Mouse (Mus musculus) lung, embryonic 14.5 days (tissue): ENCODE data around the gene Eef1akmt1. TPM values are rescaled to one million over a fixed set of nuclear protein-coding genes. Genes with fewer than 3 reads are reported as not detected.

ENCODE experiments used
- ATAC-seq: fragments of 200-750 bp; cut with Nextera tagmentation; 2 replicates; pipeline ENCODE4 v1.8.0; 2017; ENCODE audit warnings: mild to moderate bottlenecking, moderate TSS enrichment, moderate library complexity; ENCODE audit not compliant: insufficient read depth
- DNase-seq: peaks from one replicate; pipeline ENCODE4 v3.0.0-alpha.2; 2015
- H3K27ac ChIP-seq: fragments of 300-500 bp; sonication (generic); 2 replicates; pipeline ENCODE4 v1.5.1; 2014; ENCODE audit warnings: low read depth, mild to moderate bottlenecking, moderate library complexity
- H3K27me3 ChIP-seq: fragments of 300-500 bp; sonication (generic); 2 replicates; pipeline ENCODE4 v1.6.1; 2014; ENCODE audit warnings: low read length, control low read depth; ENCODE audit not compliant: insufficient read depth
- H3K36me3 ChIP-seq: fragments of 300-500 bp; sonication (generic); 2 replicates; pipeline ENCODE4 v1.6.1; 2014; ENCODE audit warnings: control low read depth; ENCODE audit not compliant: insufficient read depth
- H3K4me1 ChIP-seq: fragments of 300-500 bp; sonication (generic); 2 replicates; pipeline ENCODE4 v1.6.1; 2014; ENCODE audit warnings: antibody characterized with exemption, control low read depth; ENCODE audit not compliant: insufficient read depth
- H3K4me2 ChIP-seq: fragments of 300-500 bp; sonication (generic); 2 replicates; pipeline ENCODE4 v1.6.1; 2014; ENCODE audit warnings: mild to moderate bottlenecking
- H3K4me3 ChIP-seq: fragments of 300-500 bp; sonication (generic); 2 replicates; pipeline ENCODE4 v1.5.1; 2014; ENCODE audit warnings: low read depth, low read length
- H3K9ac ChIP-seq: fragments of 300-500 bp; sonication (generic); 2 replicates; pipeline ENCODE4 v1.6.1; 2014
- H3K9me3 ChIP-seq: fragments of 300-500 bp; sonication (generic); 2 replicates; pipeline ENCODE4 v1.6.1; 2016; ENCODE audit warnings: low read depth, low read length, control low read depth
- CTCF ChIP-seq: IDR thresholded peaks from 2 replicates; pipeline ENCODE4 v1.5.1; 2016; ENCODE audit warnings: antibody characterized with exemption, low read depth
- WGBS: fragments of 180-500 bp; shearing (Covaris S2); extraction: QIAGEN DNeasy Blood & Tissue Kit; methylation state at CpG from one replicate; pipeline ENCODE4 v1.1.7; 2014; 5-methylcytosine and 5-hydroxymethylcytosine counted together
- polyA plus RNA-seq: library from polyadenylated mRNA; unstranded; fragments of >200 nt; fragmentation: Nextera tagmentation; extraction: Ambion mirVana; gene quantifications from 2 replicates; pipeline ENCODE4 v1.2.1, GENCODE M21; 2014

The Eef1akmt1 gene
- polyA plus RNA-seq, 1 experiment from 2014 or later = 122 TPM

DNA sequence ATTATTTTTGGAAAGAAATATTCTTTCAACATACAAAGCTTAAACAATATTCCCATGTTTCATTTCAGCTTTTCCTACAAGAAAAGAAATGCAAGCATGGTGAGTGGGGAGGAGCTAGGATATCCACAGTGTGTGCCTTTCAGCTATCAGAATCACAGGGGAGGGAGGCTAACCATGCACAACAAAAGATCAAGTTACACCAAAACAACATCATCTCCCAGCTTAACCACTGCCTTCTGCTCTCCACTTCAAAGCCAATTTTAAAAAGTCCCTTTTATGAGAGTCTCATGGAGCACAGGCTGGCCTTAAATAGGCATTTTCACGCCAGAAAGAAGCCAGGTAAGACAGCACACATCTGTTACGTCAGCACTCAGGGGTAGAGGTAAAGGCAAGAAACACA, 39.6 kb upstream of the Eef1akmt1 start:
- TF ChIP-seq CTCF = no peak
- Histone ChIP-seq H3K9ac (no peak overlapping the region), H3K27ac (no peak overlapping the region), H3K4me2 (no peak overlapping the region), H3K36me3 (peaks cover 11% of the 10 kb centered on the region; the same call in 1 of the 2 replicates), H3K9me3 (no peaks in the 10 kb centered on the region), H3K27me3 (no peaks in the 10 kb centered on the region), H3K4me3 (no peak overlapping the region), H3K4me1 (peaks cover 14% of the 10 kb centered on the region)
- WGBS = 64% methylated on average over 2 of the region's 2 CpGs
- no peak for DNase-seq
- ATAC-seq = no peak

DNA sequence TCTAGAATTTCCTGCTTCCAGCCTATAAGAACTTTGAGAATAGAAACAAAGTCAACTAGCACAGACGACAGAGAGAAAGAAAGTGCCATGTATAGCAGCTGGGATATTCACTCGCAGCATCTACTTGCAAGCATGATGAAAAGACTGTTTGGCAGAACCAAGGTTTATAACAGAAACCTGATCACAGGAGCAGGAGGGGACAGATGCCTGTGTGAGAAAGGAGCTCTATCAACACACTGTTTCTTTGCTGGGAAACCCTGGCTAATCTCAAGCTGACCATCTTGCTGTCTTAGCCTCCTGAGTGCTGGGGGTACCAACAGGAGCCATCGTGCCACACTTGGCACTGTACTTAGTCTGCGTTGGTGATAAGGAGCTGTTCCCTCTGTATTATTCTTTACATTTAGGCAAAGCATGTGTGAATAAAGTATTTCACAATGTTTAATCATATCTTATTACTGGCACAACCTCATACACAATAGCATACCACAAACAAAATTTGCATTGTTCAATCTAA, 38.5 kb upstream of the Eef1akmt1 start:
- DNase-seq = peak; percentile 35
- Histone ChIP-seq H3K4me3 (no peak overlapping the region), H3K4me1 (peaks cover 11% of the 10 kb centered on the region), H3K9me3 (no peaks in the 10 kb centered on the region), H3K4me2 (no peak overlapping the region), H3K27me3 (no peaks in the 10 kb centered on the region), H3K9ac (no peak overlapping the region), H3K36me3 (peaks cover 11% of the 10 kb centered on the region; the same call in 1 of the 2 replicates), H3K27ac (peak overlapping the region; percentile 73; the same call in 1 of the 2 replicates)
- no peak for TF ChIP-seq CTCF
- 49% methylated on average over 4 of the region's 4 CpGs for WGBS
- ATAC-seq = no peak

DNA sequence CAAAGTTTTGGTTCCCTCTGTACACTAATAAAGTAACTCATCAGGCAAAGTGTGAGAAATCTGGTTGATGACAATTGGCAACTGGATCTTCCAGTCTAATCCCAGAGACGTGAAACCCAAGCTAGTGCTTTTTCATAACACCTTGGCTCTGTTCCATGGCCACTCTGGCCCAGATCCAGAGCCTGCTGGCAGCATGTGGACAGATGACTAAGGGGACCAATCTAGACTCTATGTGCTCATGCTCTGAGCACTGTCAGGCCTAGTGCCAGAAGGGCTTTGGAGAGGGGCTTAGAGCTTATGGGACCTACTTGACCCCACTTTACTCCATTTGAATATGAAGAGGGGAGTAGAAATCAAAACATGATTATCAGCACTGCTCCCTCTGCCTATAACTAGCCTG, 36.1 kb upstream of the Eef1akmt1 start:
- Histone ChIP-seq H3K27ac (peak overlapping the region; percentile 26), H3K4me3 (no peak overlapping the region), H3K4me2 (peak overlapping the region; percentile 35; the same call in 1 of the 2 replicates), H3K9ac (no peak overlapping the region), H3K9me3 (no peaks in the 10 kb centered on the region), H3K36me3 (peaks cover 20% of the 10 kb centered on the region), H3K27me3 (no peaks in the 10 kb centered on the region), H3K4me1 (peaks cover 11% of the 10 kb centered on the region)
- 0% methylated on average over 1 of the region's 1 CpGs for WGBS
- peak; percentile 98 for ATAC-seq
- no peak for TF ChIP-seq CTCF
- peak; percentile 98 for DNase-seq

DNA sequence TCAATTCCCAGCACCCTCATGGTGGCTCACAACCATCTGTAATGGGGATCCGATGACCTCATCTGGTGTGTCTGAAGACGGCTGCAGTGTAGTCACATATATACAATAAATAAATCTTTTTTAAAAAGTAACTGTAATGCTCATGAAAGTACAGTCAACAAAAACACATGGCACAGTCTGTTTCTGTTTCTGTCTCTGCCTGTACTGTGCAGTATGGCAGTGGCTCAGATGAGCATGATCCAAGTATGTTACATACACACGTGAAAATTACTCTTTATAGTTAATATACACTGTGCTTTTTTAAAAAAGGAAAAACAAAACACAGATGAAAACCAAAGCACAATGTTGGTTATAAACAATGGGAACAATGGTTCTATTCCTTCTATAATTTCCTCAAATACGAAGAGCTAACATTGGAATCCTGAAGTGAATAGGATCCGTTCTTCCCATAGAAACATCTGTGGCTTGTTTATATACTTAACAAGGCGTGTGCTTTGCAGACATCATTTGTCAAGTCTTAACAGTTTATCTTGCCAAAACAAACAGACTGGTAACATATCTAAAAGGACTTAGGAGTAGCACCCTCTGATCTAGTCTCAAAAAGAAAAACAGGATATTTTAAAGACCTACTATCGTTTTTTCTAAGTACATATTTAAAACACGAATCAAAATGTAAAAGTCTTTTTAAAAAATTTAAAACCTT, 35.4 kb upstream of the Eef1akmt1 start:
- peak; percentile 73 for ATAC-seq
- no peak overlapping the region for H3K9ac ChIP-seq
- peaks cover 25% of the 10 kb centered on the region for H3K36me3 ChIP-seq
- no peak for TF ChIP-seq CTCF
- no peaks in the 10 kb centered on the region for H3K27me3 ChIP-seq
- WGBS = 30% methylated on average over 8 of the region's 8 CpGs
- no peak overlapping the region for H3K4me3 ChIP-seq
- no peak overlapping the region for H3K4me2 ChIP-seq
- peaks cover 11% of the 10 kb centered on the region for H3K4me1 ChIP-seq
- no peaks in the 10 kb centered on the region for H3K9me3 ChIP-seq
- H3K27ac ChIP-seq = peak overlapping the region; percentile 72
- DNase-seq = peak; percentile 82

DNA sequence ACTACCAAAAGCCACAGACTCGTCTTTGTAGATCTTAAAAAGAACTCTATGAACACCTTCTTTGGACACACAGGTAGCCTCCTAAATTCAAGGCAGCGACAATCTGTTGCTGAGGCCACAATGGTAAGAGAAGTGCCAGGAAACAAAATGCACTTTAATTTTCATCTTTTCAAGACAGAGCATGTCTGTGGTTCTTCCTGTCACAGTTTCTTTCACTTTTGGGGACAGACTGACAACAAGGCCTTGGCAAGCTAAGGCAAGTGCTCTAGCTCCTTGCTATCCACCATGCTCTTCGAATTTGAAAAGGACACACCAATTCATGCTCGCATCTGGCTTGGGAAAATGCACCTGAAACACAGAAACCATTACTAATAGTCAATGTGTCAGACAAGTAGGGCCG, 21.9 kb upstream of the Eef1akmt1 start:
- no peaks in the 10 kb centered on the region for H3K27me3 ChIP-seq
- DNase-seq = no peak
- no peak for TF ChIP-seq CTCF
- H3K36me3 ChIP-seq = peaks cover 74% of the 10 kb centered on the region
- ATAC-seq = no peak
- no peaks in the 10 kb centered on the region for H3K9me3 ChIP-seq
- WGBS = 92% methylated on average over 5 of the region's 5 CpGs
- H3K4me1 ChIP-seq = no peaks in the 10 kb centered on the region
- no peak overlapping the region for H3K27ac ChIP-seq
- H3K4me2 ChIP-seq = no peak overlapping the region
- H3K9ac ChIP-seq = no peak overlapping the region
- H3K4me3 ChIP-seq = no peak overlapping the region

DNA sequence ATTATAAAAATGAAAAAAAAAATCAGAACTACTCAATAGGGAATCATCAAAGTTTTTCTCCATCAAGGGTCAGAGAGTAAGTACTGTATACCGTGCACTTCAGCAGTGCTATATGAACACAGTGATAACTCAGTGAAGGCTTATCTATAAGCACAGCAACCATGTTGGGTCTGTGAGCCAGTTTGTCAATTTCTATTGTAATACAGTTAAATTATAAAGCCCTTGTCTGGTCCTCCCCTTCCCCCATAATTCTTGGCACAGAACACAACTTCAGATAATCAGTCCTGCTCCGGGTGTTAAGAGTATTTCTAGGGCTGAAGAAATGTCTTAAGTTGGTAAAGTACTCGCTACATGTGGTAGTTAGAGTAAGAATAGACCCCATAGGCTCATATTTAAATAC, 20.4 kb upstream of the Eef1akmt1 start:
- DNase-seq = no peak
- no peak overlapping the region for H3K4me3 ChIP-seq
- no peaks in the 10 kb centered on the region for H3K9me3 ChIP-seq
- no peak overlapping the region for H3K9ac ChIP-seq
- H3K4me1 ChIP-seq = no peaks in the 10 kb centered on the region
- ATAC-seq = no peak
- no peaks in the 10 kb centered on the region for H3K27me3 ChIP-seq
- 82% methylated on average over 3 of the region's 3 CpGs for WGBS
- no peak for TF ChIP-seq CTCF
- no peak overlapping the region for H3K4me2 ChIP-seq
- peaks cover 77% of the 10 kb centered on the region for H3K36me3 ChIP-seq
- H3K27ac ChIP-seq = no peak overlapping the region

DNA sequence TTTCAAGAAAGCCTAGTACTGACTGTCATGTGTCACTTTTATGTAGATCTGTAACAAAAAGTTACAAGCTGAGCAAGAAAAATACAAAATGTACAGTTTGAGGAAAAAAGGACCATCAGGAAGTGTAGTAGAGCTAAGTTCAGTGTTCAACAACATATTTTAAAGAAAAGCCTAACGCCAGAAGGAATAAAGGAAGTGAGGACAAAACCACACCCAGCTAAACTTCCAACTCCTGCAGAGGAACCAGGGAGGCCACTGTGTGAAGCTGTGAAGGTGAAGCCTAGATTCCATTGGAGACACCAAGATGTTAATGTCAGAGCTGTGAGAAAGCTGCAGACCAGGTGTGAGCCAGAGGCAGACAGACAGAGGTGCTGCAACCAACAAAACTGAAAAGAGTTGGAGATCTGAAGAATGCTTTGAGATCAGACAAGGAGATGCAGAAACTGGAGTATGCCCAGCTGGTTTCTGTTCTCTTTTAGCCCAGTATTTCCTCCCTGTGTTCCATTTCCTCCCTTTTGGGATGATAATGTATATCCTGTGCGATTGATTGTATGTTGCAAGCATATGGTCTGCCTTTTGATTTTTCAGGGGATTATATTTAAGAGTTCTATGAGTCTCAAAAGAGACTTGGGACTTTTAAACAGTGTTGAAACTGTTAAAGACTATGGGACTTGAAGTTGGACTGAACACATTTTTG, 5.1 kb upstream of the Eef1akmt1 start:
- Histone ChIP-seq H3K4me2 (no peak overlapping the region), H3K27ac (no peak overlapping the region), H3K4me3 (no peak overlapping the region), H3K9ac (no peak overlapping the region), H3K9me3 (no peaks in the 10 kb centered on the region; the same call in 1 of the 2 replicates), H3K36me3 (peaks cover 22% of the 10 kb centered on the region), H3K4me1 (no peaks in the 10 kb centered on the region), H3K27me3 (no peaks in the 10 kb centered on the region)
- no peak for TF ChIP-seq CTCF
- ATAC-seq (no peak), DNase-seq (no peak)
- 90% methylated on average over 2 of the region's 2 CpGs for WGBS
